Mouse (Mus musculus) stomach, postnatal 0 days (tissue): ENCODE results near the gene Nol12. TPM values are rescaled to one million over a fixed set of nuclear protein-coding genes. Genes with fewer than 3 reads are reported as not detected.

Experiments
- ATAC-seq: fragments of 200-750 bp; cut with Nextera tagmentation; 2 replicates; pipeline ENCODE4 v1.8.0; 2017; ENCODE audit not compliant: low FRiP score, low TSS enrichment
- DNase-seq: peaks from one replicate; pipeline ENCODE4 v3.0.0-alpha.2; 2016; ENCODE audit warnings: low spot score
- H3K27ac ChIP-seq: fragments of 300-500 bp; sonication (generic); replicated peaks from 2 replicates; pipeline ENCODE4 v1.5.1; 2014; ENCODE audit warnings: mild to moderate bottlenecking, control low read depth
- H3K27me3 ChIP-seq: fragments of 300-500 bp; sonication (generic); 2 replicates; pipeline ENCODE4 v1.6.1; 2014; ENCODE audit warnings: low read length; ENCODE audit not compliant: control insufficient read depth, insufficient read depth
- H3K36me3 ChIP-seq: fragments of 300-500 bp; sonication (generic); 2 replicates; pipeline ENCODE4 v1.6.1; 2014; ENCODE audit warnings: low read length, mixed read lengths; ENCODE audit not compliant: control insufficient read depth, insufficient read depth
- H3K4me1 ChIP-seq: fragments of 300-500 bp; sonication (generic); replicated peaks from 2 replicates; pipeline ENCODE4 v1.6.1; 2014; ENCODE audit warnings: antibody characterized with exemption; ENCODE audit not compliant: control insufficient read depth, insufficient read depth
- H3K4me2 ChIP-seq: fragments of 300-500 bp; sonication (generic); replicated peaks from 2 replicates; pipeline ENCODE4 v1.6.1; 2014; ENCODE audit warnings: low read depth, mild to moderate bottlenecking, control low read depth, moderate library complexity
- H3K4me3 ChIP-seq: fragments of 300-500 bp; sonication (generic); 2 replicates; pipeline ENCODE4 v1.5.1; 2014; ENCODE audit warnings: low read depth, low read length, control low read depth
- H3K9ac ChIP-seq: fragments of 300-500 bp; sonication (generic); 2 replicates; pipeline ENCODE4 v1.6.1; 2014; ENCODE audit warnings: mild to moderate bottlenecking, low read length, control low read depth, mixed read lengths
- H3K9me3 ChIP-seq: fragments of 300-500 bp; sonication (generic); 2 replicates; pipeline ENCODE4 v1.6.1; 2016; ENCODE audit warnings: low read length; ENCODE audit not compliant: control insufficient read depth
- CTCF ChIP-seq: IDR thresholded peaks from 2 replicates; pipeline ENCODE4 v1.5.1; 2016; ENCODE audit warnings: antibody characterized with exemption, low read depth, mild to moderate bottlenecking, moderate library complexity
- EP300 ChIP-seq: optimal IDR thresholded peaks from 2 replicates; pipeline ENCODE3; 2016; ENCODE audit warnings: antibody characterized with exemption
- WGBS: fragments of 180-500 bp; shearing (Covaris S2); extraction: QIAGEN DNeasy Blood & Tissue Kit; methylation state at CpG from one replicate; pipeline ENCODE4 v1.1.7; 2014; 5-methylcytosine and 5-hydroxymethylcytosine counted together
- polyA plus RNA-seq: library from polyadenylated mRNA; unstranded; fragments of >200 nt; fragmentation: Nextera tagmentation; extraction: Ambion mirVana; gene quantifications from 2 replicates; pipeline ENCODE4 v1.2.1, GENCODE M21; 2015

The Nol12 gene
- polyA plus RNA-seq, 1 experiment from 2014 or later = 36.4 TPM

DNA sequence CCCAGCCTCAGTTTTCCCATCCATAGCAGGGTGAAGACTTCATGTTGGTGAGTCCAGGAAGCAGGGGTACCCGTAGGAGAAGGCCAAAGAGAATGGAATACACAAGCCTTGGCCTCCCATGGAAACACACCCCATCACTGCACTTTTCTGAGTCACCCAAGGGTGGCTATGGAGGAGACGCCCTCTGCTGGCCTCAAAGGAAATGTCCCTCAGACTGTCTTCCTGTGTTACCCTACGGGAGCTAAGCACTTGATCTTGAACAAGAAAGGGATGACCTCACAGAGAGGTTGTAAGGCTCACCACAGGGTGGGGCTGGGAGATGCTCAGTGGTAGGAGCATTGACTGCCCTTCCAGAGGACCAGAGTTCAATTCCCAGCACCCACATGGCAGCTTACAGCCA is 3.2 kb upstream of the Nol12 start:
- ATAC-seq (peak; percentile 67), DNase-seq (peak; percentile 67)
- Histone ChIP-seq H3K9me3 (no peaks in the 10 kb centered on the region), H3K27me3 (no peaks in the 10 kb centered on the region), H3K4me3 (no peak overlapping the region), H3K4me1 (peaks cover 3% of the 10 kb centered on the region; the same call in 1 of the 2 replicates), H3K27ac (0 out of 2 replicates have a peak overlapping the region, but pooled peaks have one; percentile 13), H3K36me3 (peaks cover 7% of the 10 kb centered on the region; the same call in 1 of the 2 replicates), H3K9ac (no peak overlapping the region), H3K4me2 (no peak overlapping the region)
- 20% methylated on average over 3 of the region's 3 CpGs for WGBS
- TF ChIP-seq CTCF (peak; percentile 90), EP300 (no peak)

DNA sequence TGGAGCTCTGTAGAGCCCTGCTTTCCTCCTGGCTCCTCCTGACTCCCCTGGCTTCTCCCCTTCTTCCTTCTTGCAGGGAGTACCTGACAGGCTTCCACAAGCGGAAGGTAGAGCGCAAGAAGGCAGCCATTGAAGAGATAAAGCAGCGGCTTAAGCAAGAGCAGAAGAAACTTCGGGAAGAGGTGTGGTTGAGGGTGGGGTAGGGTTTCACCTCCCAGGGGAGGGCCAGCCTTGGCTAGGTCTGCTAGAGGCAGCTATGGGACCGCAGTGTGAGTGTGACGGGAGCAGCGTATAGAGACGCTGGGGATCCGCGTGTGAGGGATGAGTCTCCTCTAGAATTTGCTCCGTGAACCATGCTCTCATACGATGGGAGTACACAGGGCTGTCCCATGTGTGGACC is 1.7 kb downstream of the Nol12 start:
- WGBS = 82% methylated on average over 12 of the region's 12 CpGs
- no peaks in the 10 kb centered on the region for H3K27me3 ChIP-seq
- peaks cover 14% of the 10 kb centered on the region for H3K36me3 ChIP-seq
- no peak overlapping the region for H3K27ac ChIP-seq
- DNase-seq (no peak), ATAC-seq (no peak)
- H3K9ac ChIP-seq = no peak overlapping the region
- no peak for TF ChIP-seq CTCF
- no peak for TF ChIP-seq EP300
- H3K9me3 ChIP-seq = no peaks in the 10 kb centered on the region
- no peak overlapping the region for H3K4me3 ChIP-seq
- H3K4me2 ChIP-seq = no peak overlapping the region
- H3K4me1 ChIP-seq = 0 out of 2 replicates have a peak, but pooled peaks cover 3% of the 10 kb centered on the region

DNA sequence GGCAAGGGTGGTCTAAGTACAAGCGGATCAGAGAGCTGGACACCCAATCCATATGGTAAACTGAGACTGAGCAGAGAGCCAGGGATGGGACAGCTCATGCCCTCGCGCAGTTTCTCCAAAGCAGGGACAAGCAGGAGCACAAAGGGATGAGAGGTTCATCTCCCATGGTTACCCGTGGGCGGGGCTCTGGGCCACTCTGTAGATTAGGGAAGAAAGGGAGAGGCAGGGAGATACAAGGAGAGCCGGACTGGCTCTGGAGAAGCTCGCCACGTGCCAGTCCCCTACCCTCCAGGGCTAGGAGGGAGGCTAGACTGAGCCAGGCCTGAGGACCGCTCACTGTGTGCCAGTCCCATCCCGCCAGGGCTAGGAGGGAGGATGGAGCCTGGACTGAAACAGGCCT is 2.6 kb downstream of the Nol12 start:
- Histone ChIP-seq H3K9ac (no peak overlapping the region), H3K9me3 (no peaks in the 10 kb centered on the region), H3K36me3 (peaks cover 14% of the 10 kb centered on the region), H3K4me1 (0 out of 2 replicates have a peak, but pooled peaks cover 3% of the 10 kb centered on the region), H3K27me3 (no peaks in the 10 kb centered on the region), H3K4me3 (no peak overlapping the region), H3K4me2 (no peak overlapping the region), H3K27ac (no peak overlapping the region)
- DNase-seq (no peak), ATAC-seq (no peak)
- WGBS = 89% methylated on average over 10 of the region's 10 CpGs
- TF ChIP-seq EP300 (no peak), CTCF (no peak)

DNA sequence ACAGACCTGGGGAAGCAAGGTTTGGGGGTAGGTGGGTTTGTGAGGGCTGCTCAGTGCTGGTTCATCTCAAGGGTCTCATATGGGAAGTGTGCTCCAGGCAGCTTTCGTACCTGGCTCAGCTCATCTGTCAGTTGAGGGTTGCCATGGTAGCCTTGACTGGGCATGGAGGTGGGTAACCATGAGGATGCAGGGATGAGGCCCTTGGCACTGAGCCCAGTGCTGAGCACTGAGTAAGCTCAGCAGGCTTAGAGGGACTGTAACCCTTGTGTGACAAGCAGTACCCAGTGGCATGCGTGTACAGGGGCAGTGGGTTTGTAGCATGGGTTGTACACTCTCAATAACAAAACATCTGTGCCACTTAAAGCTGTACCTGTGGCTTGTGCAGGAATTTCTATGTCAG is 3.2 kb downstream of the Nol12 start:
- Histone ChIP-seq H3K9ac (no peak overlapping the region), H3K27ac (no peak overlapping the region), H3K27me3 (no peaks in the 10 kb centered on the region), H3K9me3 (no peaks in the 10 kb centered on the region), H3K4me2 (no peak overlapping the region), H3K4me3 (no peak overlapping the region), H3K36me3 (peaks cover 14% of the 10 kb centered on the region), H3K4me1 (0 out of 2 replicates have a peak, but pooled peaks cover 3% of the 10 kb centered on the region)
- 76% methylated on average over 2 of the region's 2 CpGs for WGBS
- DNase-seq (no peak), ATAC-seq (no peak)
- TF ChIP-seq CTCF = no peak
- no peak for TF ChIP-seq EP300

DNA sequence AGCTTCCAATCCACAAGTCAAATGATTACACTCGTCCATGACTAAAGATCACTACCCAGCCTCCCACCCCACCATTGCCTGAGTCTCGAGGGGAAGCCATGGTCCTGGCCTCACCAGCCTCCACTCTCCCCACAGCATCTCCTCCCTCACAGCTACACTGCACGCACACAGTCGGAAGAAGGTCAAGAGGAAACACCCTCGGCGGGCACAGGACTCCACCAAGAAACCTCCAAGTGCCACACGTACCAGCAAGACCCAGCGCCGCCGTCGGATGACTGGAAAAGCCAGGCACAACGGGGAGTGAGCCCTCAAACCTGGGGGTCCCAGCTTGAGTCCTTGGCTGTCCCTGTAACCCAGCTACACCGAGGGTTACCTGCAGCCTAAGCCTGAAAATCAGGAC is 5.6 kb downstream of the Nol12 start:
- TF ChIP-seq CTCF (no peak), EP300 (no peak)
- 0 out of 2 replicates have a peak, but pooled peaks cover 3% of the 10 kb centered on the region for H3K4me1 ChIP-seq
- no peaks in the 10 kb centered on the region for H3K27me3 ChIP-seq
- no peak overlapping the region for H3K9ac ChIP-seq
- 91% methylated on average over 13 of the region's 13 CpGs for WGBS
- H3K9me3 ChIP-seq = no peaks in the 10 kb centered on the region
- no peak overlapping the region for H3K4me3 ChIP-seq
- H3K27ac ChIP-seq = no peak overlapping the region
- peaks cover 14% of the 10 kb centered on the region for H3K36me3 ChIP-seq
- DNase-seq = no peak
- ATAC-seq = no peak
- no peak overlapping the region for H3K4me2 ChIP-seq

DNA sequence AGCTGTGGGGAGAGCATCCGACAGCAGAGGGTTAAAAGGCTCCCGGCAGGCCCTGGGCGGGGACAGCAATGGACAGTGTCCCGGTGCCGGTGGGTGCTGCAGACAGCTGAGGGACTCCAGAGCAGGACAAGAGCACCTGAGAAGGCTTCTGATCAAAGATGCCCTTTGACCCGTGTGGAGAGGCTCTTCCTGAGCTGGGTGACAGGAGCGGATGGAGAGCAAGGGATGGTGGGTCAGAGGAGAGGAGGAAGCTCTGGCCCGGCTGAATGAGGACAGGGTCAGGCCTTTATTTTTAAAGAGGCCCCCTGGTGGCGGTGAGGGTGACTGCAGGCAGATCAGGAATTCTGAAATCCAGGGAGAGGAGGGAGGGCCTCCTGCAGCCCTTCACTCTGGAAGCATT is 7.9 kb downstream of the Nol12 start:
- ATAC-seq = peak; percentile 63
- peak; percentile 81 for DNase-seq
- H3K27me3 ChIP-seq = no peaks in the 10 kb centered on the region
- peak overlapping the region; percentile 57 for H3K4me2 ChIP-seq
- TF ChIP-seq EP300 (no peak), CTCF (peak; percentile 85)
- peak overlapping the region; percentile 35 for H3K4me3 ChIP-seq
- peak overlapping the region; percentile 35 for H3K9ac ChIP-seq
- WGBS = under 1% methylated on average over 9 of the region's 9 CpGs
- H3K9me3 ChIP-seq = no peaks in the 10 kb centered on the region
- H3K4me1 ChIP-seq = 0 out of 2 replicates have a peak, but pooled peaks cover 2% of the 10 kb centered on the region
- H3K27ac ChIP-seq = no peak overlapping the region
- peaks cover 12% of the 10 kb centered on the region for H3K36me3 ChIP-seq
